Mouse (Mus musculus) lung, embryonic 14.5 days (tissue): ENCODE results near the gene Gm42372. TPM values are rescaled to one million over a fixed set of nuclear protein-coding genes. Genes with fewer than 3 reads are reported as not detected.

Experiments used
- ATAC-seq: fragments of 200-750 bp; cut with Nextera tagmentation; 2 replicates; pipeline ENCODE4 v1.8.0; 2017; ENCODE audit warnings: mild to moderate bottlenecking, moderate TSS enrichment, moderate library complexity; ENCODE audit not compliant: insufficient read depth
- DNase-seq: peaks from one replicate; pipeline ENCODE4 v3.0.0-alpha.2; 2015
- H3K27ac ChIP-seq: fragments of 300-500 bp; sonication (generic); 2 replicates; pipeline ENCODE4 v1.5.1; 2014; ENCODE audit warnings: low read depth, mild to moderate bottlenecking, moderate library complexity
- H3K27me3 ChIP-seq: fragments of 300-500 bp; sonication (generic); 2 replicates; pipeline ENCODE4 v1.6.1; 2014; ENCODE audit warnings: low read length, control low read depth; ENCODE audit not compliant: insufficient read depth
- H3K36me3 ChIP-seq: fragments of 300-500 bp; sonication (generic); 2 replicates; pipeline ENCODE4 v1.6.1; 2014; ENCODE audit warnings: control low read depth; ENCODE audit not compliant: insufficient read depth
- H3K4me1 ChIP-seq: fragments of 300-500 bp; sonication (generic); 2 replicates; pipeline ENCODE4 v1.6.1; 2014; ENCODE audit warnings: antibody characterized with exemption, control low read depth; ENCODE audit not compliant: insufficient read depth
- H3K4me2 ChIP-seq: fragments of 300-500 bp; sonication (generic); 2 replicates; pipeline ENCODE4 v1.6.1; 2014; ENCODE audit warnings: mild to moderate bottlenecking
- H3K4me3 ChIP-seq: fragments of 300-500 bp; sonication (generic); 2 replicates; pipeline ENCODE4 v1.5.1; 2014; ENCODE audit warnings: low read depth, low read length
- H3K9ac ChIP-seq: fragments of 300-500 bp; sonication (generic); 2 replicates; pipeline ENCODE4 v1.6.1; 2014
- H3K9me3 ChIP-seq: fragments of 300-500 bp; sonication (generic); 2 replicates; pipeline ENCODE4 v1.6.1; 2016; ENCODE audit warnings: low read depth, low read length, control low read depth
- CTCF ChIP-seq: IDR thresholded peaks from 2 replicates; pipeline ENCODE4 v1.5.1; 2016; ENCODE audit warnings: antibody characterized with exemption, low read depth
- WGBS: fragments of 180-500 bp; shearing (Covaris S2); extraction: QIAGEN DNeasy Blood & Tissue Kit; methylation state at CpG from one replicate; pipeline ENCODE4 v1.1.7; 2014; 5-methylcytosine and 5-hydroxymethylcytosine counted together
- polyA plus RNA-seq: library from polyadenylated mRNA; unstranded; fragments of >200 nt; fragmentation: Nextera tagmentation; extraction: Ambion mirVana; gene quantifications from 2 replicates; pipeline ENCODE4 v1.2.1, GENCODE M21; 2014

Gene Gm42372
- polyA plus RNA-seq, 1 experiment from 2014 or later, result 0.09 TPM

DNA sequence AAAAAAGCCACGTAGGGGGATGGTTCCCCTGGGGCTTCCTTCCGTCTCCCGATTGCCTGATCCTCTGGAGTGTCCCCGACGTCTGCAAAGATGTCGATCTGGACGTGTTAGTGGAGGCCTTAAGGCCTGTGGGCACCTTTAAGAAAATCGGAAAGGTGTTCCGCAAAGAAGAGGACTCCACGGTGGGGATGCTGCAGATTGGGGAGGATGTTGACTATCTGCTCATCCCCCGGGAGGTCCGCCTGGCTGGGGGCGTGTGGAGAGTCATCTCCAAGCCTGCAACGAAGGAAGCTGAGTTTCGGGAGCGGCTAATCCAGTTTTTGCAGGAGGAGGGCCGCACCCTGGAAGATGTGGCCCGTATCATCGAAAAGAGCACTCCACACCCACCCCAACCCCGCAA is 11.5 kb downstream of the Gm42372 start:
- Histone ChIP-seq H3K4me2 (peak overlapping the region; percentile 86), H3K27ac (peak overlapping the region; percentile 91), H3K9ac (peak overlapping the region; percentile 83), H3K36me3 (peaks cover 38% of the 10 kb centered on the region), H3K4me1 (peaks cover 25% of the 10 kb centered on the region), H3K4me3 (peak overlapping the region; percentile 71), H3K9me3 (no peaks in the 10 kb centered on the region), H3K27me3 (no peaks in the 10 kb centered on the region)
- no peak for ATAC-seq
- TF ChIP-seq CTCF, result no peak
- WGBS, result under 1% methylated on average over 20 of the region's 20 CpGs
- peak; percentile 38 for DNase-seq

GRCm38 (mm10) chr7:16995345-16995744 is 12.5 kb downstream of the Gm42372 start:
- H3K36me3 ChIP-seq, result peaks cover 46% of the 10 kb centered on the region
- H3K4me3 ChIP-seq, result peak overlapping the region; percentile 71
- peak overlapping the region; percentile 83 for H3K9ac ChIP-seq
- DNase-seq (no peak), ATAC-seq (no peak)
- peak overlapping the region; percentile 86 for H3K4me2 ChIP-seq
- WGBS, result 61% methylated on average over 4 of the region's 4 CpGs
- H3K4me1 ChIP-seq, result peaks cover 25% of the 10 kb centered on the region
- no peak for TF ChIP-seq CTCF
- H3K27me3 ChIP-seq, result no peaks in the 10 kb centered on the region
- no peaks in the 10 kb centered on the region for H3K9me3 ChIP-seq
- no peak overlapping the region for H3K27ac ChIP-seq

DNA sequence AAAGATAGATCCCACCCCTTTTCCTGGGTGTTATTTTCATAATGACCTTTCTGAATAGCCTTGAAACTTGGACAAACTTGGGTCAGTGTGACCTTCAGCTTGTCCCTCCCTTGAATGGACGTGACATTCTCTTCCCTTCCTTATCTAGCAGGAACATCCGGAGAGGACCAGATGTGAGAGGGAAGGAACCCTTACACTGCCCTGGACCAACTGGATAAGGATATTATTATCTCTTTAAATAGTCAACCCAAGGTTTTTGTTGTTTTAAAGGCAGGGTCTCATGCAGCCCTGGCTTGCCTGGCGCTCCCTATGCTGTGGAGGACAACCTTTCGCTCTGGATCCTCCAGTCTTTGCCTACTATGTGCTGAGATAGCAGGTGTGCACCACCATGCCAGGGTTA is 16.3 kb downstream of the Gm42372 start:
- H3K36me3 ChIP-seq, result peaks cover 57% of the 10 kb centered on the region
- 56% methylated on average over 4 of the region's 4 CpGs for whole genome bisulfite sequencing
- H3K4me3 ChIP-seq, result no peak overlapping the region
- H3K27ac ChIP-seq, result no peak overlapping the region
- H3K9me3 ChIP-seq, result no peaks in the 10 kb centered on the region
- DNase-seq (no peak), ATAC-seq (no peak)
- no peaks in the 10 kb centered on the region for H3K27me3 ChIP-seq
- H3K9ac ChIP-seq, result no peak overlapping the region
- H3K4me1 ChIP-seq, result peaks cover 13% of the 10 kb centered on the region
- no peak for TF ChIP-seq CTCF
- H3K4me2 ChIP-seq, result no peak overlapping the region

DNA sequence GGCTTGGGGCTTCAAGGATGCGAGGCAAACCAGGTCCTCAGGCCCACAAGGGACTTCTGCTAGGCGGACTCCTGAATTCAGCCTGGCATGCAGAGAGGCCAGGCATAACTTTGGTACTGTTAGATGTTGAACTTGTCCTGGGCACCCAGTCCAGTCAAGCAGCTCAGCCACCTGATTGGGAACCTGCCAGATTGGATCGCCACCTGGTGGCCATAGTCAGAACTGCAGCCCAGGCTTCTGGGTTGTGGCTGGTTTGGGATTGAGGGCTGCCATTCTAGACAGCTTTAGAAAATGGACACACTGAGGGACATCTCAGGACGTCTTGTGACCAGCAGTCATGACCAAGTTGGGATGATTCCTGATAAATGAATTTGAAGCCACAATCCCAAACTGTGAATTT is 16.8 kb downstream of the Gm42372 start:
- Histone ChIP-seq H3K27me3 (no peaks in the 10 kb centered on the region), H3K27ac (no peak overlapping the region), H3K9ac (no peak overlapping the region), H3K9me3 (no peaks in the 10 kb centered on the region), H3K4me3 (no peak overlapping the region), H3K4me1 (peaks cover 13% of the 10 kb centered on the region), H3K36me3 (peaks cover 62% of the 10 kb centered on the region), H3K4me2 (no peak overlapping the region)
- DNase-seq (peak; percentile 89), ATAC-seq (no peak)
- TF ChIP-seq CTCF, result peak; percentile 98
- WGBS, result 33% methylated on average over 4 of the region's 4 CpGs

GRCm38 (mm10) chr7:17002375-17003195 is 19.7 kb downstream of the Gm42372 start:
- 12% methylated on average over 7 of the region's 7 CpGs for WGBS
- H3K9ac ChIP-seq, result no peak overlapping the region
- no peak overlapping the region for H3K4me2 ChIP-seq
- H3K4me1 ChIP-seq, result no peaks in the 10 kb centered on the region
- peak; percentile 92 for TF ChIP-seq CTCF
- ATAC-seq (peak; percentile 72; the same call in 1 of the 2 replicates), DNase-seq (peak; percentile 91)
- H3K4me3 ChIP-seq, result no peak overlapping the region
- no peaks in the 10 kb centered on the region for H3K9me3 ChIP-seq
- H3K36me3 ChIP-seq, result peaks cover 70% of the 10 kb centered on the region
- no peaks in the 10 kb centered on the region for H3K27me3 ChIP-seq
- H3K27ac ChIP-seq, result no peak overlapping the region

- no peak for TF ChIP-seq CTCF
- Histone ChIP-seq H3K4me1 (no peaks in the 10 kb centered on the region), H3K36me3 (peaks cover 70% of the 10 kb centered on the region), H3K9ac (no peak overlapping the region), H3K9me3 (no peaks in the 10 kb centered on the region), H3K27ac (no peak overlapping the region), H3K27me3 (no peaks in the 10 kb centered on the region), H3K4me2 (no peak overlapping the region), H3K4me3 (no peak overlapping the region)
- 72% methylated on average over 7 of the region's 7 CpGs for WGBS
- DNase-seq, result peak; percentile 55
- no peak for ATAC-seq
These were observed 20.5 kb downstream of the Gm42372 start for GRCm38 (mm10) chr7:17003230-17003960.

DNA sequence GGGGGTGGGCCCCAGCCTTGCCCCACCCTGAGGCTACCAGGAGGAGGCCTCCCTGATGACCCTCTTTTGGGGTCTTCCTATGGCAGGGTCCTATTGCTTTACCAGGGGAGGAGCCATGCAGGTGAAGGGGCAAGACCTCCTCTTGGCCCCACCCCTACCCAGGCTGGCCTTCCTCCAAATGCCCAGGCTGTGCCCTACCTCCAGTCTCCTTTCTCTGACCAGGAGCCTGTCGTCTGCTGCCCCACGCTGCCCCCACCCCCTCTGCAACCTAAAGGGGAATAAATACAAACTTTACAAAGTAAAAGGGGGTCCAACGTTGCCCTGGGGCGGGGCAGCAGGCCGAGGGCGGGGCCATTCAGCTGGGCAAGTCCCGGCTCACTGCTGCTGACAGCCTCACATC is 21.8 kb downstream of the Gm42372 start:
- H3K36me3 ChIP-seq, result peaks cover 73% of the 10 kb centered on the region
- 78% methylated on average over 7 of the region's 7 CpGs for WGBS
- no peaks in the 10 kb centered on the region for H3K27me3 ChIP-seq
- H3K4me2 ChIP-seq, result no peak overlapping the region
- no peak for TF ChIP-seq CTCF
- H3K4me1 ChIP-seq, result no peaks in the 10 kb centered on the region
- DNase-seq (no peak), ATAC-seq (no peak)
- no peak overlapping the region for H3K4me3 ChIP-seq
- no peak overlapping the region for H3K9ac ChIP-seq
- H3K27ac ChIP-seq, result no peak overlapping the region
- H3K9me3 ChIP-seq, result no peaks in the 10 kb centered on the region
